Mouse (Mus musculus) layer of hippocampus, postnatal 10 days (tissue): ENCODE results near the gene Micu1. TPM values are rescaled to one million over a fixed set of nuclear protein-coding genes. Genes with fewer than 3 reads are reported as not detected.
"Not testable (repeated sequence)": the region's sequence is repeated elsewhere in the genome, so short reads cannot be mapped to it uniquely, and the experiment has no call there.

Source experiments
- DNase-seq, 2 experiments: peaks; one replicate each; pipeline ENCODE4 v3.0.0; 2021; ENCODE audit warnings: low spot score in 2 of 2
- total RNA-seq, 2 experiments: library from RNA; stranded (reverse); gene quantifications; 2 replicates each; pipeline ENCODE4 v1.2.3; 2021

The Micu1 gene
- total RNA-seq, 2 experiments from 2014 or later, result 72.8 to 82.6 TPM

- DNase-seq, result no peak
Measured at GRCm38 (mm10) chr10:59846416-59846815, 144.1 kb downstream of the Micu1 start.

DNA sequence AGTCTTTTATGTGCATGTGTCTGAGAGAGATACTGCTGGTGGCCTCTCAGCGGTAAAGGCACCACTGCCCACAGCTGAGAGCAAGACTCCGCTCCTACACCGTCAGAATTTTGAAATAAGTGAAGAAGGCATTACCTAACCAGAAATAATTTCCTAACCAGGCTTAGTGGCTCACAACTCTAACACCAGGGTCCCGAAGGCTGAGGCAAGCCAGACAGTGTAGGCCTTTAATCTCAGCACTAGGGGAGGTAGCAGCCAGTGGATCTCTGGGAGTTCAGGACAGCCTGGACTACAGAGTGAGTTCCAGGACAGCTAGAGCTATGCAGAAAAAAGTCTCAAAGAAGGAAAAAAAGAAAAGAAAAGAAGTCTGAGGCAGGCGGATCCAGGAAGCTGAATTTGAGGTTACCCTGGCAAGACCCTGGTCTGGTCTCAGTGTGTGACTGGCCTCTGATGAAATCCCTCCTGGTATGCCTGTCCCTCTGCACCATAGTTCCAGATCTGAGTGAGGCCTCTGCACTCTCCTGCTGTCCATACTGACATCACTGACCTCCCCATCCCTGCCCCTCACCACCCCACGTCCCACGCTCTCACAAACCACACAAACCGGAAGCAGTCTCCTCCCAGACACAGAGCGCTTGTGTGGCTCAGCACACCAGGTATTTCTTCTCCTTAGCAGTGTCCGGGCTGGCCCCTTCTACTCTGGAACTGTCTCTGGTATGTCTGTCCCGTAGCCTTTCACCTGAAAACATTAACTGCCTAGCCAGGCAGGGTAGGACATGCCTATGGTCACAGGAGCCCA is 146.0 kb downstream of the Micu1 start:
- no peak for DNase-seq

GRCm38 (mm10) chr10:59848953-59849352 is 146.7 kb downstream of the Micu1 start:
- no peak for DNase-seq

- no peak for DNase-seq
Measured at GRCm38 (mm10) chr10:59849371-59849770, 147.1 kb downstream of the Micu1 start.

DNA sequence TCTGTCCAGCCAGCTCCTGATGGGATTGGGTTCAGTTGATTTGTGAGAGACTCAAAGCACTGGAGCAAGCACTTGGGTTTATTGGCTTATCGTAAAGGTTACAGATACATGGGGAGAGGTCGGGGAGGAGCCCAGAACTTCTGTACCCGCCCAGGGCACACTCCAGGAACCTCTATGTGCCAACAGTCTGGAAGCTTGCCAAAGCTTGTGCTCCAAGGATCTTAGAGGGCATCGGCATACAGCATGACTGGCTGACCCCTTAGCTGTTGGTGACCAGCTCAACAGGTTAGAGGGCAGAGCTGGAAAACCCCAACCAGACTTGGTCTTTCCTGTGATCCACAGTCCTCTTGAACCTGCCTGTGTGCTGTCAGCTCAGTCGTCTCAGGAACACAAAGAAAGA is 154.9 kb downstream of the Micu1 start:
- DNase-seq, result no peak

DNA sequence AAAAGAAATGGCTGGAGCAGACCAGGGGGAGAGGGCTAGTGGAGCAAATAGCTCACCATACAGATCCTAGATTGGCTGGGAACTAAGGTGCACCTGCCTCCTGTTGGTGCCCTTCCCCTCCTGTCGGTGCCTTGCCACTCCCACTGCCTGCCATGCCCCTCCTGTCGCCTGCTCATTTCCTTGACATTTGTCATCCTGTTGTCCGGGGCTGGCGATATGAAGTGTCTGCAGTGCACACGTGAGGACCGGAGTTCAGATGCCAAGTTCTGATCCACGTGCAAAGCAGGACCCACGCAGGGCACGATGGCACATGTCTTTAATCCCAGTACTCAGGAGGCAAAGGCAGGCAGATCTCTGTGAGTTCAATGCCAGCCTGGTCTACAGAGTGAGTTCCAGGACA is 158.4 kb downstream of the Micu1 start:
- DNase-seq, result no peak

GRCm38 (mm10) chr10:59861201-59861600 is 158.9 kb downstream of the Micu1 start:
- no peak for DNase-seq

- DNase-seq, result no peak
Measured at GRCm38 (mm10) chr10:59862816-59863440, 160.7 kb downstream of the Micu1 start.

DNA sequence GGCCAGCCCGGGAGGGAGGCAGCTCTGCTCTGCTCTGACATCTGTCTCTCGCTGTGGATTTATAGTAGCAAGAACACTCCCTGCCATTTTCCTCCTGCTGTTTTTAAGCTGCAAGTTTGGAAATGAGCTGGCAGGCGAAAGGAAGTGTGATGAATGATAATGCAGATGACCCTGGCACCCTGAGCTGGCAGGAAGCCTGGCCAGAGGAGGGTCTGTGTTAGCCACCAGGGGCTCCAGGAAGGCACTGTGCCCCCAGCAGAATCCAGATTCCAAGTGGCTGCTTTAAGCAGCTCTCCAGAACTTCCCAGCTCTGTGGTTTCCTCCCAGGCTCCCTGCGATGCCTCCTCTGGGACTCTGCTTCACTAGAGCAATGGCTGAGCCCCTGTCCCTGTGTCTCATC is 161.3 kb downstream of the Micu1 start:
- peak; percentile 38 to 40 for DNase-seq

DNA sequence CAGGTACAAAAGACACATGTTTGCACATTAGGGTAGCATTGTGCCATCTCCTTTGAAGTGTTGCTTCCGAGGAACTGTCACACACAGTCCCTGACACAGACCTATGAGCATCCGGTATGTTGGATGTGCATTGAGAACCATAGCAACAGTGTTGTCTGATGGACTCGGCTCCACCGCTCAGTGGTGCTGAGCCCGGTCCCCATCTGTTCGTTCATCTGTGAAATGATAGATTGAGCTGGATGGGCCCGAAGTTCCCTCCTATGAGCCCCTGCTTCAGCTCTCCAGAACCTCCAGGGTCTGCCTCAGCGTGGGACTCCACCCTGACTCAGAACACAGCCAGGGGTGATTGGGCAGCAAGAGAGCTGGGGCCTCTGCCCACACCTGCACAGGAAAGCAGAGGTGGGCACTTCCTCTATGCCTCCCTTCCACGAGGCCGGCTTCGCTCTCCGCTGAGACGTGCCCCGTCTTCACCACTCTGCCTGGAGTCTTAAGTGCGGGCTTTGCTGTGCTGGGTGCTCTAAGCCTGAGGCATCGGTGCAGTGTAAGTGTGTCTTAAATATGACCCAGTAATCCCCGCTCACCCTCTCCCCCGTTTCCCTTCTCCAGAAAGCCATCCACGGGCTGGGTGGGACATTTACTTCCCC is 162.1 kb downstream of the Micu1 start:
- peak; percentile 38 to 49 for DNase-seq

DNA sequence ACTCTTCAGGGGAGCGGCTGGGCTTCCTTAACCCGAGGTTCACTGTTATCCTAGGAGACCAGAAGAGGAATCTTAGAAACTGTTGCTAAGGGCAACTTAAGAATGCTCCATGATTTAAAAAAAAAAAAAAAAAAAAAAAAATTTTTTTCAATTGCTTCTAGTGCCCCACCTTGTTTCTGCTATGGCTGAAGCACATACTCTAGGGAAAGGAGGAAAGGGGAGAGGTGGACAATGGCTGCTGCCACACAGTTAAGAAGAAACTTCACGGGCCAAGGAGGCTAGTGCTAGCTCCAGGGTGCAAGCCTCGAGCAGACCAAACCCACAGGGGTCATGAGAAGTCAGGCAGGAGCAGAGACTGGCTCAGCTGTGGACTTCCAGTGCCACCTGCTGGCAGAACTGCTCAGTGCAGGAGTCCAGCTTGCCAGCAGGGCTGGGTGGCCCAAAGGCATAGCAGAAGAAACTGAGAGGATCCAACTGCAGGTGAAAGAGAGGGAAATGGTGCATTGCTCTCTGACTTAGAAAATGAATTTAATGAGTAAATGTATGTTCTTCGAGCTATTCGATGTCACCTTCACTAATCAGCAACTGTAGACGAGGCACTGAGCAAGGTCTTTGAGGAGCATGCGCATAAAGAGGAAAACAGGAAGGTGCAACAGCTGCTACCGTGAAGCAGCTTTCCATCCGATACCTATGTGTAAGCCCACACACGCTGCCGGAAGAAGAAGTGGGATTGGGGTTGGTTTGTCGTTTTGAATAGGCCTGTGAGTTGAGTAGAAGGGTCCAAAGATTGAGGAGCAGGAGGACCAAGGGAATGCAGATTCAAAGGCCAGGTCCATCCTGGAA is 162.8 kb downstream of the Micu1 start:
- peak; percentile 95 for DNase-seq

DNA sequence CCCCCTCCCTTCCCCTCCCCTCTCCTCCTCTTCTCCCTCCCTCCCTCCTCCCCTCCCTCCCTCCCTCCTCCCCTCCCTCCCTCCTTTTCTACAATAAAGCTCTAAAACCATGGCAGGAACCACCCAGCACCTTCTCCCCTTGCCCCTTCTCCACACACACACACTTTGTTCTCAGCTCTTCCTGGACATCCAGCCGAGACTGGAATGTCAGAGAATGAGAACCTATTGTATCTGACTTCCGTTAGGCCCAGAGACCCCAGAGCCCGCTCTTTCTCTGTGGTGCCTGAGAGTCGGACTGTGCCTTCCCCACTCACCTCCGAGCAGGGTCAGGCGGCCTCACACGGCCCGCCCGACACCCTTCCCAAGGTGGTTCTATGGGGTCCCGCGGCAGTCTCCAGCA is 166.0 kb downstream of the Micu1 start:
- DNase-seq, result no peak

DNA sequence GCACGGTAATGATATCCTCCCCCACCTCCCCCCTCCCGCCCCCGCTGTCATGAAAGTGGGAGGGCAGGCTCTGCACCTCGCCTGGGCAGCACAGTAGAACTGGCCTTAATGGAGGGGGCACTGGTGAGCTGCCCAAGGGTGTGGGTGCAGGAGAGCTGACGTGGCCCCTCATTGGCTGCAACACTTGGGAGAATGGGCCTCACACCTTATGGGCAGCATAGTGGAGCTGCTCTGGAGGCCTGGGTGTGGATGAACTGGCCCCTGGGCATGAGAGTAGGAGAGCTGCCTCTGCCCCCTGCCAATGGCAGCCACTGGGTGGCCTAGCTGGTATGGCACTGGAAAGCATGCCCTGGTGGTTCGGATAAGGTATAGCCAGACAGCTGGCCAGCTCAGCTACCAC is 167.8 kb downstream of the Micu1 start:
- DNase-seq, result no peak

DNA sequence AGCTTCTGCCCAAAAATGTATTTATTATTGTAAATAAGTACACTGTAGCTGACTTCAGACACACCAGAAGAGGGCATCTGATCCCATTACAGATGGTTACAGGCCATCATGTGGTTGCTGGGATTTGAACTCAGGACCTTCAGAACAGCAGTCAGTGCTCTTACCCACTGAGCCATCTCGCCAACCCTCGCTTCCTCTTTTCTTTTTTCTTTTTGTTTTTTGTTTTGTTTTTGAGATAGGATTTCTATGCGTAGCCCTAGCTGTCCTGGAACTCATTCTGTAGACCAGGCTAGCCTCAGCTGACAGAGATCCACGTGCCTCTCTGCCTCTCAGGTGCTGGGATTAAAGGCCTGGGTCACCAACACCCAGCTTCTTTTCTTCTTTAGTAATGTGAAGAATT is 170.4 kb downstream of the Micu1 start:
- DNase-seq, result not testable (repeated sequence)

DNA sequence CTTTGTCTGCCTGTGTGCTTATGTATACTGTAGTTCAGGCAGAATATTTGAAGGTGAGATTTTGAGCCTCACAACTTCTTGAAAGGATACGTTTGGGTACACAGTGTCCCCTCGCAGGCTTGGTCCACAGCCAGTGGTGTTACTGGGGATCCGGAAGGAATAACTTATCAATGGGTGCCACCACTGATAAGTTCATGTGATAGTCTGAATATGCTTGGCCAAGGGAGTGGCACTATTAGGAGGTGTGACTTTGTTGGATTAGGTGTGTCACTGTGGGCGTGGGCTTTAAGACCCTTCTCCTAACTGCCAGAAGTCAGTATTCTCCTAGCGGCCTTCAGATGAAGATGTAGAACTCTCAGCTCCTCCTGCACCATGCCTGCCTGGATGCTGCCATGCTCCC is 170.9 kb downstream of the Micu1 start:
- DNase-seq, result no peak

- no peak for DNase-seq
Measured at GRCm38 (mm10) chr10:59873613-59874012, 171.3 kb downstream of the Micu1 start.

DNA sequence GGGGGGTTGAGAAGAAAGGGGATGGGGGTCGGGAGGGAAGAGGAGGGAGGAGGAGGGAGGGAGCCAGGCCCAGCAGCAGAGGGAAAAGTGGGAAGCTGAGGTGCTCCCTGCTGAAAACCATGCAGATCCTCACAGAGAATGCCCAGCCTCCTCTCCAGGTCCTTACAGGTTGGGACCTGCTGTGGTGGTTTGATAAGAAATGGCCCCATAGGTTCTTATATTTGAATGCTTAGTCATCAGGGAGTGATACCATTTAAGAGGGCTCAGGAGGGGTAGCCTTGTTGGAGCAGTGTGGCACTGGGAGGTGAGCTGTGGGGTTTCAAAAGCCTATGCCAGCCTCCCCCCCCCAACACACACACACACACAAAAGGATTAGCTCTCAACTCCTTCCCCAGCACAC is 173.1 kb downstream of the Micu1 start:
- no peak for DNase-seq

- not testable (repeated sequence) for DNase-seq
Measured at GRCm38 (mm10) chr10:59876698-59877097, 174.4 kb downstream of the Micu1 start.

DNA sequence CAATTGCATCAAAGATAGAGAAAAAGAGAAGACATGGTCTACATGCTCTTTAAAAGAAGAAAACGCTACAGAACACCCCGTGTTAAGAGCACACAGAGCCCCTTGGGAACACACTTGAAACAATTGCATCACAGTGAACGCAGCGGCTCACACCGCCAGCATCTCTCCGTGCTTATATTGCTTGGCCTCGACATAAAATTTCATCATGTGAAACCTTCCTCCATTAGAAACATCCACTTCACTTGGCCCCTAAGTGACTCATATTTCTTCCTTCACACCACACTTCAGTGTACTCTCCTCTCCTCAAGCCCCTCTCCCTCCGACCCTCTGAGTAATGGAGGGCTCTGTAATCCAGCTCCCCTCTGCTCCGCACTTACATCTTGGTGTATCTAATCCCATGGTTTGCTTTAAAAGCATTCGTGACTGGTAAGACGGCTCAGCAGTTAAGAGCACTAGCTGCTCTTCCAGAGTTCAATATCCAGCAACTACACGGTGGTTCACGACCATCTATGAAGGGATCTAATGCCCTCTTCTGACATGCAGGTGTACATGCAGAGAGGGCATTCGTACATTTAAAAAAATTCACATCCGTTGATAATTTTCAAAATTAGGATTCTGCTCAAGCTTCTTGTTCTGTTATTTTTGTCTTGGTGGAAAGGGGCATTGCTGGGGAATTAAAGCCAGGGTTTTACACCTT is 175.3 kb downstream of the Micu1 start:
- no peak for DNase-seq

DNA sequence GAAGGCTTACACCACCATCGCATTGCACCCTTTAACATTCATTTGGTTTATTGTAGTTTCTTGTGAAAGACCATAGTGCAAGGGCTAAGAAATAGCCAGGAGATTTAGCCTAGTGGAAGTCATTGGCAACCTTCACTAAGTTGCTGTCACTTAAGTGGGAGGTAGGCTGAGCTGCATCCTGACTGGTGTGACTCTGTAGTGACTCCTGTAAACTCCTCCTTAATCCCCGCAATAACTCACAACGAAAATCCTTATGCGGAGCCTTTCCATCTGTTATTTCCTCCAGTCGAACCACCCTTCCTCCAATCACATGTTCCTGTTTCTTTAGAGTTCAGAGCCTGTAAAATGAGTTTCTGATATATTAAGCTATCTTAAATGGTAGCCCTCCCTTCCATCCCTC is 176.5 kb downstream of the Micu1 start:
- no peak for DNase-seq
